Mouse (Mus musculus) embryonic facial prominence, embryonic 11.5 days (tissue): ENCODE results near the gene Elmo2. TPM values are rescaled to one million over a fixed set of nuclear protein-coding genes. Genes with fewer than 3 reads are reported as not detected.

Experiments
- ATAC-seq: fragments of 200-750 bp; cut with Nextera tagmentation; replicated peaks from 2 replicates; pipeline ENCODE4 v1.8.0; 2017; ENCODE audit warnings: low read depth; ENCODE audit not compliant: insufficient number of reproducible peaks, low FRiP score, low TSS enrichment
- DNase-seq: peaks from one replicate; pipeline ENCODE4 v3.0.0-alpha.2; 2015; ENCODE audit warnings: low spot score
- H3K27ac ChIP-seq: fragments of 300-500 bp; sonication (generic); replicated peaks from 2 replicates; pipeline ENCODE4 v1.5.1; 2014; ENCODE audit warnings: mild to moderate bottlenecking, low read depth, low read length, control low read depth
- H3K27me3 ChIP-seq: fragments of 300-500 bp; sonication (generic); 2 replicates; pipeline ENCODE4 v1.6.1; 2014; ENCODE audit warnings: mild to moderate bottlenecking, low read length, moderate library complexity, mixed read lengths; ENCODE audit not compliant: control insufficient read depth, insufficient read depth
- H3K36me3 ChIP-seq: fragments of 300-500 bp; sonication (generic); replicated peaks from 2 replicates; pipeline ENCODE4 v1.6.1; 2014; ENCODE audit warnings: low read depth, mild to moderate bottlenecking, low read length, moderate library complexity, mixed read lengths; ENCODE audit not compliant: control insufficient read depth, insufficient read depth
- H3K4me1 ChIP-seq: fragments of 300-500 bp; sonication (generic); 2 replicates; pipeline ENCODE4 v1.6.1; 2014; ENCODE audit warnings: low read length, mixed read lengths; ENCODE audit not compliant: control insufficient read depth, insufficient read depth
- H3K4me2 ChIP-seq: fragments of 300-500 bp; sonication (generic); 2 replicates; pipeline ENCODE4 v1.6.1; 2014; ENCODE audit warnings: low read depth, mild to moderate bottlenecking, control low read depth, low read length, moderate library complexity
- H3K4me3 ChIP-seq: fragments of 300-500 bp; sonication (generic); 2 replicates; pipeline ENCODE4 v1.5.1; 2014; ENCODE audit warnings: low read depth, low read length, control low read depth
- H3K9ac ChIP-seq: fragments of 300-500 bp; sonication (generic); replicated peaks from 2 replicates; pipeline ENCODE4 v1.6.1; 2014; ENCODE audit warnings: mild to moderate bottlenecking, control low read depth, low read length
- H3K9me3 ChIP-seq: fragments of 300-500 bp; sonication (generic); replicated peaks from 2 replicates; pipeline ENCODE4 v1.6.1; 2016; ENCODE audit warnings: mild to moderate bottlenecking, low read length, inconsistent platforms, mixed read lengths; ENCODE audit not compliant: control insufficient read depth
- WGBS: fragments of 180-500 bp; shearing (Covaris S2); extraction: QIAGEN DNeasy Blood & Tissue Kit; methylation state at CpG from one replicate; pipeline ENCODE4 v1.1.7; 2014; 5-methylcytosine and 5-hydroxymethylcytosine counted together
- polyA plus RNA-seq: library from polyadenylated mRNA; unstranded; fragments of >200 nt; fragmentation: Nextera tagmentation; extraction: Ambion mirVana; gene quantifications from 2 replicates; pipeline ENCODE4 v1.2.1, GENCODE M21; 2014

Elmo2 gene
- polyA plus RNA-seq, 1 experiment from 2014 or later, result 85.9 TPM

- no peaks in the 10 kb centered on the region for H3K4me1 ChIP-seq
- 83% methylated on average over 8 of the region's 8 CpGs for WGBS
- ATAC-seq, result no peak
Measured at GRCm38 (mm10) chr2:165259859-165260258, 66.4 kb downstream of the Elmo2 start.

GRCm38 (mm10) chr2:165258321-165258720 is 68.0 kb downstream of the Elmo2 start:
- no peaks in the 10 kb centered on the region for H3K4me1 ChIP-seq
- DNase-seq, result no peak
- H3K4me2 ChIP-seq, result no peak overlapping the region
- H3K9me3 ChIP-seq, result no peaks in the 10 kb centered on the region
- peaks cover 13% of the 10 kb centered on the region for H3K27me3 ChIP-seq
- 73% methylated on average over 6 of the region's 6 CpGs for WGBS
- ATAC-seq, result no peak
- no peak overlapping the region for H3K4me3 ChIP-seq
- H3K9ac ChIP-seq, result no peak overlapping the region
- no peaks in the 10 kb centered on the region for H3K36me3 ChIP-seq
- H3K27ac ChIP-seq, result no peak overlapping the region

More at GRCm38 (mm10) chr2:165259859-165260258, 66.4 kb downstream of the Elmo2 start:
- DNase-seq, result no peak
- H3K9me3 ChIP-seq, result no peaks in the 10 kb centered on the region
- peaks cover 5% of the 10 kb centered on the region; the same call in 1 of the 2 replicates for H3K27me3 ChIP-seq
- H3K4me2 ChIP-seq, result no peak overlapping the region
- H3K36me3 ChIP-seq, result no peaks in the 10 kb centered on the region
- no peak overlapping the region for H3K27ac ChIP-seq
- H3K4me3 ChIP-seq, result no peak overlapping the region
- no peak overlapping the region for H3K9ac ChIP-seq

- H3K27me3 ChIP-seq, result peaks cover 17% of the 10 kb centered on the region
- H3K36me3 ChIP-seq, result no peaks in the 10 kb centered on the region
- H3K4me3 ChIP-seq, result no peak overlapping the region
- ATAC-seq, result no peak
- no peaks in the 10 kb centered on the region for H3K9me3 ChIP-seq
- 55% methylated on average over 11 of the region's 11 CpGs for WGBS
- H3K27ac ChIP-seq, result no peak overlapping the region
- H3K9ac ChIP-seq, result no peak overlapping the region
- H3K4me2 ChIP-seq, result no peak overlapping the region
- no peak for DNase-seq
- no peaks in the 10 kb centered on the region for H3K4me1 ChIP-seq
Measured at GRCm38 (mm10) chr2:165257151-165257834, 69.0 kb downstream of the Elmo2 start.

DNA sequence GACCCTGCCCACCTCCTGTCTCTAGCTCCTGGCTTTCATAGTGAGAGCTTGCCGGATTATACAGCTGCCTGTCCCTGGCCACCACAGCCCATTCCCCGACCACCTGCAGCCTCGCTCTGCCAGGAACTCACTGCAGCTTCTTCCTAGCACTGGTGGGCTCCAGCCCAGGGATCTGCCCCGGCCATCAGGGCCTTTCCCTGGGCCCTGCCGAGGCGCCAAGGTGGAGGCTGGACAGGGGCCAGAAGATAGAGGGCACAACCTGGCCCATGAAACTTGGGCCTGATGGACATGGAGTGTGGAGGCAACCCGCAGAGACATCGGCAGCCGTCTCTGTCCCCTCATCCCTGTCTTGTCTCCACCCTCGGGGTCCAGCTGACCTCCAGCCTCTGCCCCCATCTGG is 70.1 kb downstream of the Elmo2 start:
- no peak overlapping the region for H3K4me2 ChIP-seq
- H3K27me3 ChIP-seq, result peaks cover 17% of the 10 kb centered on the region
- no peaks in the 10 kb centered on the region for H3K4me1 ChIP-seq
- no peak overlapping the region for H3K27ac ChIP-seq
- H3K4me3 ChIP-seq, result no peak overlapping the region
- no peak for DNase-seq
- ATAC-seq, result no peak
- H3K36me3 ChIP-seq, result no peaks in the 10 kb centered on the region
- no peak overlapping the region for H3K9ac ChIP-seq
- 62% methylated on average over 10 of the region's 10 CpGs for WGBS
- no peaks in the 10 kb centered on the region for H3K9me3 ChIP-seq

- no peak for ATAC-seq
- H3K9me3 ChIP-seq, result no peaks in the 10 kb centered on the region
- no peak overlapping the region for H3K4me2 ChIP-seq
- H3K27me3 ChIP-seq, result peaks cover 20% of the 10 kb centered on the region
- H3K36me3 ChIP-seq, result no peaks in the 10 kb centered on the region
- H3K9ac ChIP-seq, result no peak overlapping the region
- WGBS, result 10% methylated on average over 10 of the region's 10 CpGs
- no peak overlapping the region for H3K4me3 ChIP-seq
- H3K27ac ChIP-seq, result no peak overlapping the region
- H3K4me1 ChIP-seq, result no peaks in the 10 kb centered on the region
- no peak for DNase-seq
Measured at GRCm38 (mm10) chr2:165253867-165254266, 72.4 kb downstream of the Elmo2 start.

DNA sequence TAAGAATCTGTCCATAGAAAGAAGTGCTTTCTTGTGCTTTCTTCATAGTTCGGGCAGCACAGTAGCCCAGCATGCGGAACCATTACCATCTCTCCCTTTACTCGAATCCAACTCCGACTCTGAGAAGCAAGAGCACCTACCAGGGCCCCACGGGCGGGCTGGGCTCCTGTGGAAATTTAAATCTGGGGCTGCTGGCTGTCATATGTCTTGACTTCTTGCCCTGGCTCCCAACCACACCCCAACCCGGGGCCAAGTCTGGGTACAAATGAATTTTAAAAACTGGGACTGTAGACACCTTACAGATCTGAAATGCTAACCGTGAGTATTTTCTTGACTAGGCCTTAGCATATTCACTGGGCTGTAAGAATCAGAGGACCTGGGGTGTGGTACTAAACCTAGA is 73.0 kb downstream of the Elmo2 start:
- DNase-seq (no peak), ATAC-seq (no peak)
- H3K4me3 ChIP-seq, result no peak overlapping the region
- H3K9ac ChIP-seq, result no peak overlapping the region
- H3K27me3 ChIP-seq, result peaks cover 20% of the 10 kb centered on the region
- H3K36me3 ChIP-seq, result no peaks in the 10 kb centered on the region
- no peaks in the 10 kb centered on the region for H3K4me1 ChIP-seq
- no peak overlapping the region for H3K27ac ChIP-seq
- WGBS, result 74% methylated on average over 8 of the region's 8 CpGs
- H3K9me3 ChIP-seq, result no peaks in the 10 kb centered on the region
- H3K4me2 ChIP-seq, result no peak overlapping the region

GRCm38 (mm10) chr2:165252801-165253200 is 73.5 kb downstream of the Elmo2 start:
- H3K4me2 ChIP-seq, result no peak overlapping the region
- H3K27ac ChIP-seq, result no peak overlapping the region
- H3K27me3 ChIP-seq, result peaks cover 20% of the 10 kb centered on the region
- no peak overlapping the region for H3K4me3 ChIP-seq
- 51% methylated on average over 9 of the region's 9 CpGs for WGBS
- ATAC-seq (no peak), DNase-seq (no peak)
- H3K36me3 ChIP-seq, result no peaks in the 10 kb centered on the region
- no peak overlapping the region for H3K9ac ChIP-seq
- H3K9me3 ChIP-seq, result no peaks in the 10 kb centered on the region
- no peaks in the 10 kb centered on the region for H3K4me1 ChIP-seq

GRCm38 (mm10) chr2:165252381-165252780 is 73.9 kb downstream of the Elmo2 start:
- H3K27ac ChIP-seq, result no peak overlapping the region
- no peak overlapping the region for H3K4me3 ChIP-seq
- no peaks in the 10 kb centered on the region for H3K4me1 ChIP-seq
- H3K27me3 ChIP-seq, result peaks cover 20% of the 10 kb centered on the region
- H3K36me3 ChIP-seq, result no peaks in the 10 kb centered on the region
- DNase-seq (no peak), ATAC-seq (no peak)
- H3K9me3 ChIP-seq, result no peaks in the 10 kb centered on the region
- H3K9ac ChIP-seq, result no peak overlapping the region
- WGBS, result 74% methylated on average over 8 of the region's 8 CpGs
- no peak overlapping the region for H3K4me2 ChIP-seq
